17 mouse cellular contexts compared by ENCODE assay signal in the genomic region with DNA sequence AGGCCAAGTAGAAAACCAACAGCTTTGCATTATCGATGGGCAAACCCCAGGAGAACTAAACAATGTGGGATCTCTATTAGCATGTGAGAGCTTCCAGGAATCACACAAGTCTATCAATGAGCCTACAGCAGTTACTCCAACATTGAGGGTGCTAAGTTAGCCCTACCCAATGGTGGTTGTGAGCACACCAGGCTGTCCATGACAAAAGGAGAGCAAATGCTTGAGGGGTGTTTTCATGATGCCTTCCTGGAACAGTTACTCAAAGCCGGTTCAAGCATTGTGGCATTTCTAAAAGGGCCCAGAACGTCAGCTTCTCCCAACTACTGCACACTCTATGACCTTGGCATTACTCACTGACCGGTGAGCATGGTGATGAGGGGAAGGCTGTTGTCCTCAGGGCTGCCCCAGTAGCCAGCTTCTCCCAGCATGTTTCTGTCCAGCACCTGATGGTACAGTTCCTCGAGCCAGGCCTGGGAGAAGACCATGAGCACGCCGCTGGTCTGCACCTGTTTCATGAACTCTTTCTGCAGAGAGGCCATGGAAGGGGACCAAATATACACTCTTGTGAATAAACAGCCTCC.
A peak's percentile ranks its signal among the peaks of the same experiment; 100 is the strongest.
DNase-seq lines count a peak whose midpoint lies in the region; TF ChIP-seq lines count a peak whose summit lies in the region.
"Had no signal": no experiment of that assay in that cellular context is flagged by ENCODE, and none has a peak within 500 bp of the region (broad histone marks: within the 10 kb centered on the region; RNA-seq: fewer than 3 reads in every experiment).

No protein-coding gene starts in this region.

- H3K27ac ChIP-seq in thymus, adult 2 months (ENCODE audit: control insufficient read depth, insufficient read depth, low read length) = no peak overlapping the region
- H3K27ac ChIP-seq: embryonic facial prominence, embryonic 10.5 days; kidney, embryonic 15.5 days had no signal

- H3K4me3 ChIP-seq in thymus, adult 2 months (ENCODE audit: control insufficient read depth, insufficient read depth, low read length) = no peak overlapping the region
- H3K4me3 ChIP-seq: embryonic facial prominence, embryonic 10.5 days; kidney, embryonic 15.5 days; megakaryocyte, embryonic 14.5 days had no signal

- no peaks in the 10 kb centered on the region for H3K27me3 ChIP-seq in thymus, adult 2 months (ENCODE audit: control insufficient read depth, insufficient read depth, low read length)
- H3K27me3 ChIP-seq: kidney, embryonic 15.5 days; Patski had no signal

- peak; percentile 41 for DNase-seq in heart, adult 11 months
- DNase-seq in heart, postnatal 25 days (ENCODE audit: low spot score) = no peak
- peak; percentile 78 for DNase-seq in R1 (ENCODE audit: low read depth, low spot score)
- DNase-seq in cerebellum, adult 11 months = peak; percentile 26
- peak; percentile 29 to 35 for DNase-seq in cerebellum, postnatal 25 days
- DNase-seq in gastrocnemius, postnatal 25 days = no peak
- no peak for DNase-seq in thymus, adult 2 months
- DNase-seq: heart, postnatal 14 days; layer of hippocampus, postnatal 36 days; liver; liver, postnatal 0 days; lung, postnatal 14 days; thymus, postnatal 25 days had no signal

- no peaks in the 10 kb centered on the region for H3K4me1 ChIP-seq in thymus, adult 2 months (replicated peaks; ENCODE audit: control insufficient read depth, insufficient read depth, low read length)
- H3K4me1 ChIP-seq: embryonic facial prominence, embryonic 10.5 days; kidney, embryonic 15.5 days; megakaryocyte, embryonic 14.5 days had no signal

- no peak for TF ChIP-seq CTCF in thymus, adult 2 months (IDR thresholded peaks at IDR 0.05; ENCODE audit: borderline replicate concordance, control insufficient read depth, extremely low read depth, insufficient read depth, low read length, poor library complexity)

- 91% methylated on average over 7 of the region's 7 CpGs for WGBS in thymus, adult 2 months

- no peak for TF ChIP-seq POLR2A in thymus, adult 2 months (IDR thresholded peaks at IDR 0.05; ENCODE audit: control insufficient read depth, extremely low read depth, insufficient read depth, low read length, poor library complexity)

- intact Hi-C loops in heart, postnatal 25 days (cut with DNase I) = no loop called here

- no peaks in the 10 kb centered on the region for H3K36me3 ChIP-seq in thymus, adult 2 months (ENCODE audit: control insufficient read depth, insufficient read depth, low read length)
- H3K36me3 ChIP-seq: embryonic facial prominence, embryonic 10.5 days; kidney, embryonic 15.5 days had no signal

Comparison
In these comparisons a context has a peak if more than half of its experiments do, and no peak if none do; other contexts are left out.
1. DNase-seq: peak in heart, adult 11 months (single experiment), R1 (single experiment), cerebellum, adult 11 months (single experiment) and cerebellum, postnatal 25 days (2 of 2); none in heart, postnatal 25 days (single experiment), gastrocnemius, postnatal 25 days (single experiment) and thymus, adult 2 months (single experiment).